ENCODE assay signal across 8 mouse cellular contexts in the genomic region with DNA sequence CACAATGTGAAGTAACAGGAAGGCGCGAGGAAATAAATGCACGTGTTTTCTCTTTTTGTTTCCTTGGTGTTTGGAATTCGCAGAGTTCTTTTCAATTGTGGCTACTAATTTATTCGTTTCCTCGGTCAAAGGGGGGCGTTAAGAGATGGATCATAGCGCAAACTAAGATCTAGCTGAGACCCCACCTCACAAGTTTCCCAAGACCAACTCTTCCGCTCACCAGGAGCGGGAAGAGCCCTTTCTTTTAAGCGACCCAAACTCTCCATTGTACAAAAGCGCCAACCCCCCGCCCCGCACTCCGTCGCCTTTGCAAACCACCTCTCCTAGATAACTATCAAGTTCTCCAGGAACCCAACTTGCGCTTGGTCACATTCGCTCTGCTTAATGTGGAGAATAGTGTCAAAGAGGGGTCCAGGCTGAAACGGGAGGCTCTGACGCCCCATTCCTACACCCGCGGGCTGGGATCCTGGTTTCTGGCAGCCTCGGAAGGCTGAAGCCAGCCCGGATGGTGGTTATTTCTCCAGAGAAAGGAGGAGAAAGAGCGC. TPM values are rescaled to one million over a fixed set of nuclear protein-coding genes. Genes with fewer than 3 reads are reported as not detected.
DNase-seq lines count a peak whose midpoint lies in the region; ATAC-seq lines count a peak whose summit lies in the region.

No protein-coding gene starts in this region.

- no peak for ATAC-seq in heart, embryonic 15.5 days (replicated peaks; ENCODE audit: insufficient number of reproducible peaks, insufficient read depth, low FRiP score, low read depth)
- ATAC-seq in CD4-positive, CD25-positive, alpha-beta regulatory T cell, adult 4 months = no peak

- DNase-seq in heart, adult 11 months = peak; percentile 75
- DNase-seq in heart, adult 8-10 months (ENCODE audit: low spot score) = no peak
- DNase-seq in R1 (ENCODE audit: low read depth, low spot score) (peak; percentile 45), MN1 (ENCODE audit: low spot score) (no peak)
- DNase-seq in mesoderm, embryonic 11.5 days (ENCODE audit: low read depth, low spot score) = peak; percentile 40
- DNase-seq in adrenal gland, adult 2 months = no peak

- H3K4me1 ChIP-seq in heart, embryonic 15.5 days (replicated peaks) = peaks cover 36% of the 10 kb centered on the region

- H3K27me3 ChIP-seq in heart, embryonic 15.5 days = peaks cover 81% of the 10 kb centered on the region

- H3K4me2 ChIP-seq in heart, embryonic 15.5 days = peak overlapping the region; percentile 99

- no peaks in the 10 kb centered on the region for H3K9me3 ChIP-seq in heart, embryonic 15.5 days (replicated peaks)

- under 1% methylated on average over 25 of the region's 25 CpGs for WGBS in heart, embryonic 15.5 days

- no peak overlapping the region for H3K27ac ChIP-seq in heart, embryonic 15.5 days

- H3K9ac ChIP-seq in heart, embryonic 15.5 days = no peak overlapping the region

- peak overlapping the region; percentile 62 for H3K4me3 ChIP-seq in heart, embryonic 15.5 days

- H3K36me3 ChIP-seq in heart, embryonic 15.5 days = no peaks in the 10 kb centered on the region

RNA-seq across cellular contexts. Expression of gene Npas3, which starts 0.9 kb away (rescaled TPM):
- total RNA-seq in heart, adult 8-10 months (2022) = under 1 TPM; 0.05 to 0.20 (median 0.17) TPM
- polyA plus RNA-seq in heart, embryonic 15.5 days (2015; fragmentation: Nextera tagmentation; extraction: Ambion mirVana) = 0.81 and 0.82 TPM in 2 replicates
- polyA plus RNA-seq in CD4-positive, CD25-positive, alpha-beta regulatory T cell, adult 4 months (2017; shearing (Covaris generic)) = under 1 TPM in 1 of 2 experiments, not detected in 1; 0.15 TPM
- total RNA-seq in adrenal gland, adult 2 months (2021) = 1 to 10 TPM; 2.1 to 4.4 TPM
- polyA plus RNA-seq in adrenal gland, adult 2 months (2012; rRNA removed) = 0.98 and 2.3 TPM in 2 replicates

Comparison
In these comparisons a context has a peak if more than half of its experiments do, and no peak if none do; other contexts are left out.
1. DNase-seq: peak in heart, adult 11 months (single experiment), R1 (single experiment) and mesoderm, embryonic 11.5 days (single experiment); none in heart, adult 8-10 months (single experiment), adrenal gland, adult 2 months (single experiment) and MN1 (single experiment).